Mouse (Mus musculus) liver, embryonic 14.5 days (tissue): ENCODE data around the gene Gna12. TPM values are rescaled to one million over a fixed set of nuclear protein-coding genes. Genes with fewer than 3 reads are reported as not detected.

Experiments used
- ATAC-seq: fragments of 200-750 bp; cut with Nextera tagmentation; 2 replicates; pipeline ENCODE4 v1.8.0; 2017; ENCODE audit warnings: moderate number of reproducible peaks, mild to moderate bottlenecking, moderate library complexity; ENCODE audit not compliant: insufficient read depth
- DNase-seq, 3 experiments: peaks; one replicate each; pipeline ENCODE4 v3.0.0-alpha.2; 2012 to 2013; ENCODE audit warnings: low read depth in 3 of 3, low spot score in 3 of 3
- H3K27ac ChIP-seq: fragments of 300-500 bp; sonication (generic); 2 replicates; pipeline ENCODE4 v1.5.1; 2014; ENCODE audit warnings: moderate library complexity, mild to moderate bottlenecking, control low read depth, inconsistent platforms
- H3K27me3 ChIP-seq: fragments of 300-500 bp; sonication (generic); 2 replicates; pipeline ENCODE4 v1.6.1; 2014; ENCODE audit warnings: mild to moderate bottlenecking, low read length, moderate library complexity; ENCODE audit not compliant: control insufficient read depth, insufficient read depth
- H3K36me3 ChIP-seq: fragments of 300-500 bp; sonication (generic); replicated peaks from 2 replicates; pipeline ENCODE4 v1.6.1; 2014; ENCODE audit warnings: low read depth; ENCODE audit not compliant: control insufficient read depth, insufficient read depth
- H3K4me1 ChIP-seq, 2 experiments: fragments of 200-500 bp in 1 of 2; fragments of 300-500 bp in 1 of 2; sonication (generic) in 1 of 2; replicated peaks; 2 replicates each; pipeline ENCODE4 v1.6.1; 2012 to 2014; ENCODE audit warnings: antibody characterized with exemption in 1 of 2, inconsistent platforms in 1 of 2, low read length in 1 of 2; ENCODE audit not compliant: control insufficient read depth in 2 of 2, insufficient read depth in 2 of 2
- H3K4me2 ChIP-seq: fragments of 300-500 bp; sonication (generic); 2 replicates; pipeline ENCODE4 v1.6.1; 2014; ENCODE audit warnings: low read depth, mild to moderate bottlenecking, control low read depth, moderate library complexity
- H3K4me3 ChIP-seq, 2 experiments: fragments of 200-500 bp in 1 of 2; fragments of 300-500 bp in 1 of 2; sonication (generic) in 1 of 2; 2 replicates each; pipeline ENCODE4 v1.5.1; 2012 to 2014; ENCODE audit warnings: low read depth in 2 of 2, low read length in 2 of 2, mild to moderate bottlenecking in 2 of 2, control low read depth in 1 of 2, inconsistent platforms in 1 of 2, moderate library complexity in 1 of 2; ENCODE audit not compliant: insufficient read depth in 1 of 2
- H3K9ac ChIP-seq: fragments of 300-500 bp; sonication (generic); replicated peaks from 2 replicates; pipeline ENCODE4 v1.6.1; 2014; ENCODE audit warnings: mild to moderate bottlenecking, control low read depth, moderate library complexity
- H3K9me3 ChIP-seq: fragments of 300-500 bp; sonication (generic); 2 replicates; pipeline ENCODE4 v1.6.1; 2016; ENCODE audit warnings: low read length, mixed read lengths; ENCODE audit not compliant: control insufficient read depth
- CTCF ChIP-seq: IDR thresholded peaks from 2 replicates; pipeline ENCODE4 v1.5.1; 2016; ENCODE audit warnings: antibody characterized with exemption, low read depth, control low read depth
- EP300 ChIP-seq: IDR thresholded peaks from 2 replicates; pipeline ENCODE4 v1.6.1; 2016; ENCODE audit warnings: antibody characterized with exemption, low read depth
- WGBS: fragments of 180-500 bp; shearing (Covaris S2); extraction: QIAGEN DNeasy Blood & Tissue Kit; methylation state at CpG from one replicate; pipeline ENCODE4 v1.1.7; 2014; ENCODE audit not compliant: insufficient replicate concordance; 5-methylcytosine and 5-hydroxymethylcytosine counted together
- polyA plus RNA-seq, 2 experiments: library from polyadenylated mRNA; depleted of rRNA in 1 of 2; stranded (reverse) in 1 of 2; unstranded in 1 of 2; fragments of >200 nt; fragmentation: Nextera tagmentation in 1 of 2; extraction: Ambion mirVana in 1 of 2; gene quantifications; 2 replicates each; pipeline versions ENCODE4 v1.2.1 to v1.2.3; 2012 to 2014

Gna12 gene
- polyA plus RNA-seq, 2 experiments: 5.4 to 14.2 TPM

- Histone ChIP-seq H3K36me3 (no peaks in the 10 kb centered on the region), H3K4me2 (no peak overlapping the region), H3K4me1 (peaks cover 25 to 56% of the 10 kb centered on the region in 2 experiments), H3K27me3 (no peaks in the 10 kb centered on the region), H3K4me3 (no peak overlapping the region), H3K9me3 (no peaks in the 10 kb centered on the region), H3K27ac (no peak overlapping the region), H3K9ac (no peak overlapping the region)
- DNase-seq (no peak), ATAC-seq (peak; percentile 53; the same call in 1 of the 2 replicates)
- 29% methylated on average over 6 of the region's 6 CpGs for WGBS
- TF ChIP-seq EP300: no peak
- TF ChIP-seq CTCF: no peak
Measured at GRCm38 (mm10) chr5:140816950-140817568, 13.2 kb downstream of the Gna12 start.

DNA sequence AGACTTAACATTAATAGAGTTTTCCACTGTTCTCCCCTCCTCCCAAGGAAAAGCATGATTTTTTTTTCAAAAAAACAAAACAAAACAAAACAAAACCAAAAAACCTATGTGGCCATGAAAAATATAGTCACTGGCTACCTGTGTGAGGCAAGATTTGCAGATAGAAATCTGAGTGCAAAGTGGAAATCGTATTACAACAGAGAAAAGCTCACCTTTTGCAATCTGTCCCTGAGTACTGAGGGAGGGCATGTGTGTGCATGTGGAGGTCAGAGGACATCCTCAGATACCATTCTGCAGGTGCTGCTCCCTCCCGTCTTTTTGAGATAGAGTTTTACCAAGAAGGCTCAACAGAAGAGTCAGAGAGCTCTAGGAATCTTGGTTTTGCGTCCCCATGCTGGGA, 14.2 kb downstream of the Gna12 start:
- H3K36me3 ChIP-seq: no peaks in the 10 kb centered on the region
- DNase-seq (no peak), ATAC-seq (0 out of 2 replicates have a peak, but pooled peaks have one; percentile 27)
- TF ChIP-seq EP300 (no peak), CTCF (no peak)
- no peaks in the 10 kb centered on the region for H3K27me3 ChIP-seq
- H3K27ac ChIP-seq: no peak overlapping the region
- WGBS: 49% methylated on average over 3 of the region's 3 CpGs
- H3K9me3 ChIP-seq: no peaks in the 10 kb centered on the region
- H3K4me2 ChIP-seq: peak overlapping the region; percentile 2; the same call in 1 of the 2 replicates
- H3K4me3 ChIP-seq: no peak overlapping the region
- no peak overlapping the region for H3K9ac ChIP-seq
- peaks cover 32 to 55% of the 10 kb centered on the region in 2 experiments for H3K4me1 ChIP-seq

DNA sequence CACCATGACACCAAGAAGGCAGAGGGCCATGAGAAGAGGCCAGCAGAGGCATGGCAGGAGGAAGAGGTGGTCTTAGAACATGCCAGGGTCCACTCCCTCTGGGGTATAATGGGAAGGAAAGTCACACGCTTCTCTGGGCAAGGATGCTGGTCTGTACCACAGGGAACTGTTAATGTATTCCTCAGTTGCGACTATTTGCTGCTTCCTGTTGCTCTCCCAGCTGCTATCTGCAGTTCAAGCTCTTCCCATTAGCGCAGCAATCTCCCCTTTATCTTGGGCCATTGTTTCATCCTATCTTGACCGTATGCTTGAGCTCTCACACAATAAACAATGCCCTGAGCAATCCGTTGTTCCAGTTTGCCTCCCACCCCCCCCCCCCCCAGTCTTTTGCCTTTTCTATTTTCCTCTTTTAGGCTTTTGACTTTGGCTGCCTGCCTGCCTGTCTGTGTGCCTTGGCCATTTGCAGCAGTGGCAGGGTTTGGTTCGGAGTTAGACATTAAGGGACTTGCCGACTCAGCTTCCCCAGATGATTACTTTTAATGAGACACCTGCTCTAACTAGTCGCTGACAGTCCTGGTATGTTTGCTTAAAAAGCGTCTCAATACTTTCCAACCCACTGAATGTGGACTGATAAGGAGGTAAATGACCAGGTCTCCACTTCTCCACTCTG, 15.0 kb downstream of the Gna12 start:
- H3K4me1 ChIP-seq: peaks cover 32 to 50% of the 10 kb centered on the region in 2 experiments
- no peaks in the 10 kb centered on the region for H3K9me3 ChIP-seq
- no peak overlapping the region for H3K27ac ChIP-seq
- no peaks in the 10 kb centered on the region for H3K36me3 ChIP-seq
- H3K4me2 ChIP-seq: peak overlapping the region; percentile 2; the same call in 1 of the 2 replicates
- no peaks in the 10 kb centered on the region for H3K27me3 ChIP-seq
- no peak overlapping the region for H3K9ac ChIP-seq
- TF ChIP-seq CTCF (no peak), EP300 (no peak)
- DNase-seq (no peak), ATAC-seq (peak; percentile 29; the same call in 1 of the 2 replicates)
- H3K4me3 ChIP-seq: no peak overlapping the region
- WGBS: 7% methylated on average over 9 of the region's 9 CpGs

DNA sequence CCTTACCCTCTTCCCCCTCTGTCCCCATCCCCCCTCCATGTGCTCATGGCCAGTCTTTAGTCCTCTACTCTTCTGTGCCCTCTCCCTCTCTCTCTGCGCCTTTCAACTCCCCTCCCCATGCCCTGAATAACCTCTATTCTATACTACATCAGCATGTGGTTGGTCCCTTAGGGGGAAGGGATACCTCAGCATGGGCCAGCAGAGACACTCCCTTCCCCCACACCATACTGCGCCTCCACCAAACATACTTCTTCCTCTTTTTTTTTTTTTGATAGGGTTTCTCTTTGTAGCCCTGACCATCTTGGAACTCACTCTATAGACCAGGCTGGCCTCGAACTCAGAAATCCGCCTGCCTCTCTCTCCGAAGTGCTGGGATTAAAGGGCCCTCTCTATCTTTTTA, 15.8 kb downstream of the Gna12 start:
- no peak overlapping the region for H3K4me3 ChIP-seq
- ATAC-seq: no peak
- no peak overlapping the region for H3K27ac ChIP-seq
- no peaks in the 10 kb centered on the region for H3K36me3 ChIP-seq
- H3K9ac ChIP-seq: no peak overlapping the region
- no peak overlapping the region for H3K4me2 ChIP-seq
- peaks cover 32 to 50% of the 10 kb centered on the region in 2 experiments for H3K4me1 ChIP-seq
- H3K27me3 ChIP-seq: no peaks in the 10 kb centered on the region
- no peaks in the 10 kb centered on the region for H3K9me3 ChIP-seq
- TF ChIP-seq EP300 (no peak), CTCF (no peak)
- no peak for DNase-seq
- WGBS: 32% methylated on average over 5 of the region's 5 CpGs

DNA sequence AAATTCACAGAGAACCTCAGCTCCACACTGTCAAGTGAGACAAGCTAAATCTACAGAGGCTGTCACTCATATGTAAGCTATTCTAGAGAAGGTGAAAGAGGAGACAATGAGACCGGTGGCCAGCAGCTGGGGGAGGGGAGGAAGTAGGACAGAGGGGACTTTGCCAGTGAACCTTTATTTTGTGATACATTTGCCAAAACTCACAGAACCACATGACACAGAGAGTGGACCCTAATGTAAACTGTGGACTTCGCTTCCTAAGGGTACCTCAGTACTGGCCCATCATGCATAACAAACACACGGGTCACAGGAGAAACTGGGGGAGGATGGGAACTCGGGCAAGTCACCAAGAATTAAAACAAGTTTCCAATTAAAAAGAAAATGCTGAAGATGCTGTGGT, 17.5 kb downstream of the Gna12 start:
- peaks cover 32 to 48% of the 10 kb centered on the region in 2 experiments for H3K4me1 ChIP-seq
- 61% methylated on average over 4 of the region's 4 CpGs for WGBS

More for the DNA sequence above, 17.5 kb downstream of the Gna12 start:
- H3K36me3 ChIP-seq: no peaks in the 10 kb centered on the region
- no peak overlapping the region for H3K4me2 ChIP-seq
- DNase-seq: no peak
- ATAC-seq: no peak
- no peak overlapping the region for H3K4me3 ChIP-seq
- no peak overlapping the region for H3K9ac ChIP-seq
- no peaks in the 10 kb centered on the region for H3K27me3 ChIP-seq
- no peak overlapping the region for H3K27ac ChIP-seq
- H3K9me3 ChIP-seq: no peaks in the 10 kb centered on the region
- TF ChIP-seq EP300: no peak
- no peak for TF ChIP-seq CTCF
